ENCODE assay signal across 19 mouse cellular contexts in the genomic region with DNA sequence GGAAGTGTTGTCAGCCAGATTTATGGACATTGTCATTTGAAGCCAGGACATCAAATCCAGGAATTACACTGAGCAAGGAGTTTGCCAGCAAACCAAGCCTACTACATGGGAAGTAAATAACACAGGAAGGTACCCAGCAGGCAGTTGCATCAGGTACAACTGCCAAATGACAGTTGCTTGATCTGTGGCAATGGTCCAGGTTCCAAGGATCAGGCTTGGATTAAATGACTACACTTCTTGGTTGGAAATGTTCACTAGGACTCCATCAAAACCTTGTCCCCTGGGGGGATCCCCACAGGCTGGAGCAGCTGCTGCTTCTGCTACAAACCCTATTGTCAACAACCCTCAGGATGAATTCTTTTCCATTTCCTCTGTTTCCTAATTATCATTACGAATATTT.
DNase-seq lines count a peak whose midpoint lies in the region; ATAC-seq and TF ChIP-seq lines count a peak whose summit lies in the region.
"Had no signal": no experiment of that assay in that cellular context is flagged by ENCODE, and none has a peak within 500 bp of the region (broad histone marks: within the 10 kb centered on the region; RNA-seq: fewer than 3 reads in every experiment).

No protein-coding gene starts in this region.

- H3K36me3 ChIP-seq in liver, adult 2 months (ENCODE audit: control insufficient read depth, insufficient read depth, low read length), result no peaks in the 10 kb centered on the region
- H3K36me3 ChIP-seq: heart, embryonic 15.5 days; limb, embryonic 13.5 days; midbrain, embryonic 15.5 days had no signal

- H3K9ac ChIP-seq in liver, adult 2 months (ENCODE audit: low read depth, low read length), result no peak overlapping the region
- H3K9ac ChIP-seq: heart, embryonic 15.5 days; limb, embryonic 13.5 days; liver, embryonic 14.5 days; lung, embryonic 14.5 days; midbrain, embryonic 15.5 days had no signal

- H3K27me3 ChIP-seq in liver, adult 2 months (ENCODE audit: control insufficient read depth, insufficient read depth, low read length), result no peaks in the 10 kb centered on the region
- H3K27me3 ChIP-seq: heart, embryonic 15.5 days; limb, embryonic 13.5 days; midbrain, embryonic 15.5 days had no signal

- peak; percentile 99 for ATAC-seq in cerebellum, adult (ENCODE audit: insufficient number of reproducible peaks, low FRiP score, low TSS enrichment)
- ATAC-seq: midbrain, embryonic 15.5 days had no signal

- WGBS in liver, adult 2 months, result 65% methylated on average over 1 of the region's 1 CpGs

- H3K27ac ChIP-seq in liver, adult 2 months (replicated peaks; ENCODE audit: insufficient read depth, low read depth, low read length), result no peak overlapping the region
- H3K27ac ChIP-seq: heart, embryonic 15.5 days; limb, embryonic 13.5 days; liver, embryonic 14.5 days; midbrain, embryonic 15.5 days had no signal

- TF ChIP-seq CTCF in liver, adult 2 months (IDR thresholded peaks at IDR 0.05; ENCODE audit: low read depth, low read length), result no peak

- DNase-seq in liver, adult 2 months (ENCODE audit: extremely low read depth, low read depth, low spot score), result peak; percentile 49
- DNase-seq in liver, result no peak
- DNase-seq in cerebellum, adult 18-20 months, result peak; percentile 94 to 96
- peak; percentile 94 to 97 for DNase-seq in cerebellum, postnatal 14 days
- no peak for DNase-seq in testis, postnatal 14 days (ENCODE audit: low spot score)
- DNase-seq in right cerebral cortex, adult 18-20 months, result no peak
- no peak for DNase-seq in ovary, postnatal 36 days (ENCODE audit: low spot score)
- DNase-seq: adrenal gland, adult 2 months; heart, postnatal 36 days; kidney, adult 18-20 months; layer of hippocampus, adult 9-11 months; lung, embryonic 14.5 days; thymus, postnatal 25 days had no signal

- no peak for TF ChIP-seq POLR2A in liver, adult 2 months (IDR thresholded peaks at IDR 0.05; ENCODE audit: extremely low read depth, insufficient read depth, low read length)

- H3K4me3 ChIP-seq in liver, adult 2 months (ENCODE audit: insufficient read depth, low read depth, low read length), result no peak overlapping the region
- H3K4me3 ChIP-seq: heart, embryonic 15.5 days; limb, embryonic 13.5 days; midbrain, embryonic 15.5 days; myocyte had no signal

- H3K79me2 ChIP-seq in liver, adult 2 months (ENCODE audit: control insufficient read depth, insufficient read depth, low read length), result no peaks in the 10 kb centered on the region

- no peaks in the 10 kb centered on the region for H3K4me1 ChIP-seq in liver, adult 2 months (ENCODE audit: control insufficient read depth, insufficient read depth, low read length)
- H3K4me1 ChIP-seq: heart, embryonic 15.5 days; limb, embryonic 13.5 days; midbrain, embryonic 15.5 days had no signal

Comparison
In these comparisons a context has a peak if more than half of its experiments do, and no peak if none do; other contexts are left out.
1. DNase-seq: peak in liver, adult 2 months (single experiment), cerebellum, adult 18-20 months (2 of 2) and cerebellum, postnatal 14 days (2 of 2); none in liver (single experiment), testis, postnatal 14 days (single experiment), right cerebral cortex, adult 18-20 months (single experiment) and ovary, postnatal 36 days (single experiment).